Mouse (Mus musculus): ENCODE data around the gene Mrnip. TPM values are rescaled to one million over a fixed set of nuclear protein-coding genes. Genes with fewer than 3 reads are reported as not detected.

Mrnip gene
- total RNA-seq, 2 experiments from 2014 or later, result 12.7 to 15.8 TPM

GRCm38 (mm10) chr11:50212060-50212739 is 38.0 kb downstream of the Mrnip start:
- Histone ChIP-seq H3K4me3 (peak overlapping the region; percentile 24), H3K27ac (peak overlapping the region; percentile 87)
- no peak for TF ChIP-seq CTCF (conservative IDR thresholded peaks at IDR 0.05)
- no peak for DNase-seq (ENCODE audit: low spot score in 2 of 2)

- peak overlapping the region; percentile 87 for H3K27ac ChIP-seq
Measured at GRCm38 (mm10) chr11:50212848-50213758, 38.9 kb downstream of the Mrnip start.

GRCm38 (mm10) chr11:50214631-50215030 is 40.4 kb downstream of the Mrnip start:
- Histone ChIP-seq H3K4me3 (no peak overlapping the region), H3K27ac (no peak overlapping the region)
- DNase-seq (ENCODE audit: low spot score in 2 of 2), result no peak
- TF ChIP-seq CTCF (conservative IDR thresholded peaks at IDR 0.05), result peak; percentile 33; the same call in 1 of the 2 replicates

More at GRCm38 (mm10) chr11:50212848-50213758, 38.9 kb downstream of the Mrnip start:
- H3K4me3 ChIP-seq, result peak overlapping the region; percentile 37
- no peak for TF ChIP-seq CTCF (conservative IDR thresholded peaks at IDR 0.05)
- DNase-seq (ENCODE audit: low spot score in 2 of 2), result peak in 1 of 2 experiments; percentile 67

- no peak for TF ChIP-seq CTCF (conservative IDR thresholded peaks at IDR 0.05)
- Histone ChIP-seq H3K4me3 (peak overlapping the region; percentile 1; the same call in 1 of the 2 replicates), H3K27ac (peak overlapping the region; percentile 21)
- DNase-seq (ENCODE audit: low spot score in 2 of 2), result no peak
Measured at GRCm38 (mm10) chr11:50215633-50216032, 41.4 kb downstream of the Mrnip start.

DNA sequence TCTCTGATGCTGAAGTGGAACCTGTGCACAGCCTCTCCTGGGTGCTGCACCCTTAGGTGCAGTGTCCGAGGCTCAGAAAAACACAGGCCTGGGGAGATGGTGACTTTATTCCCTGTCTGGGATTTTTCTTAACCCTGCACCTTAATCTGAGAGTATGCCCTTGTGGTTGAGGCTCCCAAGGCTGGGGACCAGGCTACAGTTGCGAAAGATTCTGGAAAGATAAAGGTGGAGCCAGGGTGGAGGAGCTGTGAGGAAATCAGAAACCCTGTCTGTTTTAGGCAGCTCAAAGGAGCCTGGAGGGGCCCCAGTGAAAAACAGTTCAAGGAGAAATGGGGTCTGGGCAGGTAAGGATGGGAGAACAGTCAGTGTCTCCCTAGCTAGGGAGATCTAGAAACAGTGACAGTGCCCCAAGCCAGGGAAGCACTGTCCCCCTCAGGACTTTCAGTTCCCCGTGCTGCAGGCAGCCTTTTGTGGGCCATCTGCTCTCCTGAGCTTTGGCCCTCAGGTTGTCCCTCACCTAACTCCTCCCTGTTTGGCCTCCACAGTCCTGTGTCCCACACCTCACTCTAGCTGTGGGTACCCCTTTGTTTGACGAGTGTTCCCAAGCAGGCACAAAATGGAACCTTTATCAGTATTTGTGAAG is 42.6 kb downstream of the Mrnip start:
- DNase-seq (ENCODE audit: low spot score in 2 of 2), result no peak
- no peak for TF ChIP-seq CTCF (conservative IDR thresholded peaks at IDR 0.05)
- Histone ChIP-seq H3K27ac (peak overlapping the region; percentile 51; the same call in 1 of the 2 replicates), H3K4me3 (no peak overlapping the region)

- no peak for TF ChIP-seq CTCF (conservative IDR thresholded peaks at IDR 0.05)
- no peak for DNase-seq (ENCODE audit: low spot score in 2 of 2)
- no peak overlapping the region for H3K27ac ChIP-seq
- no peak overlapping the region for H3K4me3 ChIP-seq
Measured at GRCm38 (mm10) chr11:50217811-50218210, 43.6 kb downstream of the Mrnip start.

- H3K4me3 ChIP-seq, result no peak overlapping the region
- DNase-seq (ENCODE audit: low spot score in 2 of 2), result no peak
- H3K27ac ChIP-seq, result no peak overlapping the region
- peak; percentile 60 for TF ChIP-seq CTCF (conservative IDR thresholded peaks at IDR 0.05)
Measured at GRCm38 (mm10) chr11:50219833-50220232, 45.6 kb downstream of the Mrnip start.

GRCm38 (mm10) chr11:50222559-50223276 is 48.5 kb downstream of the Mrnip start:
- Histone ChIP-seq H3K4me3 (no peak overlapping the region), H3K27ac (no peak overlapping the region)
- TF ChIP-seq CTCF (conservative IDR thresholded peaks at IDR 0.05), result no peak
- DNase-seq (ENCODE audit: low spot score in 2 of 2), result no peak

DNA sequence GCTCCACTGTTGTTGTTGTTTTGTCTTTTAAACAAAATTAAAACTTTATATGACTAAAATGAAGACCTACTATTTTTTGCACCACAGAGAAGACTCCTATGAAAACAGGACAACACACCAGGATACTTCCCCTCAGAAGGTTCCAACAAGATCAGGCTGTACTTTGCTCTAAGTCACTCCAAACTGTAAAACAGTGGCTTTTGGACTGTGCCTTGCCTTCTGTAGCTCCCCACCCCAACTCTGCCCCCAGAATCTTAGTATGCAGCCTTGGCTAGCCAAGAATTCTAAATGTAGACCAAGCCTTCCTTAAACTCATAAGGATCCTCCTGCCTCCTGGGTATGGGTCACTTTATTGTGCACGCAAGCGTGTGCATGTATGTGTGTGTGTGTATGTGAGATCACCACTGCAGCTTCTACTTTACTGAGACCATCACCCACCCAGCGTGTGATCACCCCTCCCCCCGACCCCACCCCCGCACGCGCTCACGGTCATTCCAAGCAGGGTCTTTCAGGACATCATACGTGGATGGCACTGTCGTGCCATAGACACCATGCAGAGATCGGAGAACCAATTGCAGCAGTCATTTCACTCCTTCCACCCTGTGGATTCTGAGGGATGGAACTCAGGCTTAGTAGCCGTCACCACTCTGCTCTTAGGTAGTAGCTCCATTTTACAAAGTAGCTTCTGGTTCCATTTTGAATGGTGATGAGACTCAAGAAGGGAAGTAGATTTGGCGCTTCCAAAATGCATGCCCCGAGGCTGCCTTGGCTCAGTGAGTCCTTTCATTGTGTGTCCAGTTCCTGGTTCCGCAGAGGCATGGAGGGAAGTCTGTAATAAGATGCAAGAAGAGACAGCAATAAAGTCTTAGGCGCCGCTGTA is 49.8 kb downstream of the Mrnip start:
- H3K4me3 ChIP-seq, result peak overlapping the region; percentile 58
- H3K27ac ChIP-seq, result peak overlapping the region; percentile 89
- no peak for TF ChIP-seq CTCF (conservative IDR thresholded peaks at IDR 0.05)
- no peak for DNase-seq (ENCODE audit: low spot score in 2 of 2)

DNA sequence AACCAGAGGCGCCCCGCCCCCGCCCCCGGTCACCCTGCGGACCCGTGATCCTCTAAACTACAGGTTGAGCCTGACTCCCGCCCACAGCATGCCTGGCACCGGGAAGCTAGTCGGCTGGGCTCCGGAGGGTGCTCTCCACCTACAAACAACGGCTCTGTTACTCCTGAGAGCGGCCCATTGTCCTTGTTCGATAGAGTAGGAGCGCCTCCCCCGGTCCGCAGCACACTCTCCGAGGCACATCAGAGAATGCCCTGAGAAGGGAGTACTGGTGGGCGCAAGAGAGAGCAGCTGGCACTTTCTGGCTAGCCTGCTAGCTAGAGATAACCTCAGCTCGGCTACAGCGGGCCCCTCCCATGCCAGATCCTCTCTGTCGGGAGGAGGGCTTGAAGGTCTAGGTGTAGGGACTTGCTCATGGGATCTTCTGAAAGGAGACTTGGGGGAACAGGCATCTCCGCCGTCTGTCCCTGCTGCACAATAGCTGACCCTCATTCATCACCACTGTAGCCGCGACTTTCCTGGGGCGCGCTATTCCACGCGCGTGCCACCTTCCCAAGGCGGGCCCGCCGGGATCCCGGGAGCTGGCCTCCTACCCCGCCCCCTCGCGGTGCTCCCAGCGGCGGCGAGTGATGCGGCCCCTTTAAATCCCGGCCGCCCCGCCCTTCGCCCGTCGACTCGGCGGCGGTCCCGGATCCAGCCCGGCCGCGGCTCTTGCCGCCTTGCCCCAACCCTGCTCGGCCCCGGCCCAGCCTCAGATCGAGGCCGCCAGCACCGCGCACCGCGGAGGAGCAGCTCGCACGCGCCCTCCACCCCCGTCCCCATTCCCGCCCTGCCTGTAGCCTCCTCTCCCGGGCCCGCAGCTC is 50.7 kb downstream of the Mrnip start:
- Histone ChIP-seq H3K4me3 (peak overlapping the region; percentile 58), H3K27ac (peak overlapping the region; percentile 89)
- DNase-seq (ENCODE audit: low spot score in 2 of 2), result peak; percentile 79 to 81
- peak; percentile 62 for TF ChIP-seq CTCF (conservative IDR thresholded peaks at IDR 0.05)
